Mouse (Mus musculus): ENCODE data around the gene Bace2. TPM values are rescaled to one million over a fixed set of nuclear protein-coding genes. Genes with fewer than 3 reads are reported as not detected.

Gene Bace2
- under 1 TPM in 1 of 2 experiments, not detected in 1; 0.42 TPM for total RNA-seq (2023)

DNA sequence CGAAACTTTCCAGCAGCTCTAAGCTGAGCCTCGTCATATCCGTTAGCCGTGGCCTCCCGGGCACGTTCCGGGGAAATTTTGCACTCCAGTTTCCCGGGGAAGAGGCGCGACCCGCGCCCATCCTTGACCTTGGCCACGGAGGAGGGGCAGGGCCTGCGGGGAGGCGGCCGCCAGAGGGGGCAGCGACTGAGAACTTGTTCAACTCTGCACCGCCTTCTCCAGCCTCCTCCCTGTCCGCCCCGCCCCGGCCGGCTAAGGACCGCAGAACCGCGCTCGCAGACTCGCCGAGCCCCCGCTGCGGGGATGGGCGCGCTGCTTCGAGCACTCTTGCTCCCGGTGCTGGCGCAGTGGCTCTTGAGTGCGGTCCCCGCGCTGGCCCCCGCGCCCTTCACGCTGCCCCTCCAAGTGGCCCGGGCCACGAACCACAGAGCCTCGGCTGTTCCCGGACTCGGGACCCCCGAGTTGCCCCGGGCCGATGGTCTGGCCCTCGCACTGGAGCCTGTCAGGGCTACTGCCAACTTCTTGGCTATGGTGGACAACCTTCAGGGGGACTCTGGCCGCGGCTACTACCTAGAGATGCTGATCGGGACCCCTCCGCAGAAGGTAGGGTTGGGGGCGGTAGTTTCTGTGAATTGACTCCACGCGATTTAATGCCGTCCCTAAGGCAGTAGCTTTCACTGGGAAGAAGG, at the start of gene Bace2:
Gene Bace2, plus strand, starts transcription at position 244 of the 689 bp plus-strand sequence.

GRCm38 (mm10) chr16:97462481-97463181, 106.1 kb downstream of the Bace2 start, which contains the start of gene Mx1:
Gene Mx1, minus strand, starts transcription at chr16:97462907.

Other genes starting within 250 kb of the Bace2 start
- gene Dscam, start 186.0 kb upstream of the Bace2 start, total RNA-seq (2023) = under 1 TPM; 0.42 to 0.58 TPM
- gene Mx1, start 106.2 kb downstream of the Bace2 start, total RNA-seq (2023) = 10 to 100 TPM; 85.3 to 98.0 TPM
- gene Fam3b, start 158.1 kb downstream of the Bace2 start, total RNA-seq (2023) = not detected